Mouse (Mus musculus) testis, adult 2 months (tissue): Measurements from ENCODE around the gene Pigl. TPM values are rescaled to one million over a fixed set of nuclear protein-coding genes. Genes with fewer than 3 reads are reported as not detected.

Experiments
- H3K27ac ChIP-seq: fragments of 200-500 bp; 2 replicates; pipeline ENCODE4 v1.5.1; 2012; ENCODE audit warnings: low read depth, low read length; ENCODE audit not compliant: control insufficient read depth, insufficient read depth
- H3K27me3 ChIP-seq: fragments of 200-500 bp; 2 replicates; pipeline ENCODE4 v1.6.1; 2012; ENCODE audit warnings: mild to moderate bottlenecking, low read length, moderate library complexity; ENCODE audit not compliant: control insufficient read depth, insufficient read depth
- H3K36me3 ChIP-seq: fragments of 200-500 bp; 2 replicates; pipeline ENCODE4 v1.6.1; 2012; ENCODE audit warnings: mild to moderate bottlenecking, low read length; ENCODE audit not compliant: control insufficient read depth, insufficient read depth
- H3K4me1 ChIP-seq: fragments of 200-500 bp; 2 replicates; pipeline ENCODE4 v1.6.1; 2012; ENCODE audit warnings: low read length; ENCODE audit not compliant: control insufficient read depth, insufficient read depth
- H3K4me3 ChIP-seq: fragments of 200-500 bp; 2 replicates; pipeline ENCODE4 v1.5.1; 2012; ENCODE audit warnings: low read depth, mild to moderate bottlenecking, low read length, moderate library complexity, mixed read lengths; ENCODE audit not compliant: control insufficient read depth
- CTCF ChIP-seq: fragments of 200-500 bp; IDR thresholded peaks from 2 replicates; pipeline ENCODE4 v1.5.1; 2012; ENCODE audit warnings: low read depth, mild to moderate bottlenecking, inconsistent platforms, low read length, moderate library complexity; ENCODE audit not compliant: control insufficient read depth, insufficient read depth, insufficient replicate concordance
- POLR2A ChIP-seq: fragments of 200-500 bp; IDR thresholded peaks from 2 replicates; pipeline ENCODE4 v1.6.1; 2012; ENCODE audit warnings: low read depth, mild to moderate bottlenecking, inconsistent platforms, low read length, moderate library complexity; ENCODE audit not compliant: control insufficient read depth
- polyA plus RNA-seq: library from polyadenylated mRNA; depleted of rRNA; stranded (reverse); fragments of >200 nt; gene quantifications from 2 replicates; pipeline ENCODE4 v1.2.3, GENCODE M21; 2012; rRNA removed

Pigl gene
- polyA plus RNA-seq, 1 experiment = 5.8 TPM

DNA sequence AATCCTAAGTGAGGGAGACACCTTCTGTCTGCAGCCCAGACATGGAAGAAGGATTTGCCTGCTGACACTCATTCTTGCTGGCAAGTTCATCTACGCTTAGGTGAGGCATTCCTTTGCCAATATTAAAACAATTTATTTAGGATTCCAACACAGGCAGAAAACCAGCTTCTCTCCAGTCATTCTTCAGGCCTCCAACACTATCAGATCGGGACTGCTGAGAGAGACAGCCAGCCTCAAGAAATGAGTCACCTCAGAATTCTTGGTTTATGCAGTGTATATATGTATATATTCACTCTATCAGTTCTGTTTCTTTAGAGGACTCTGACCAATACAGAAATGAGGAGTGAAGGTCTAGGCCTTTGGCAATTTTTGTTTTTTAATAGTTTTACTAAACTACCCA lies 105.3 kb downstream of the Pigl start:
- H3K36me3 ChIP-seq = no peaks in the 10 kb centered on the region
- no peak for TF ChIP-seq CTCF
- TF ChIP-seq POLR2A = no peak
- H3K27me3 ChIP-seq = no peaks in the 10 kb centered on the region
- no peak overlapping the region for H3K27ac ChIP-seq
- H3K4me3 ChIP-seq = no peak overlapping the region
- H3K4me1 ChIP-seq = peaks cover 10% of the 10 kb centered on the region

Other genes starting within 250 kb of the Pigl start
- gene Adora2b, start 209.5 kb upstream of the Pigl start, polyA plus RNA-seq = 2.9 TPM in 2 replicates
- 87.2 and 93.8 TPM in 2 replicates for gene Zswim7, start 177.1 kb upstream of the Pigl start, polyA plus RNA-seq
- gene Ttc19, start 177.0 kb upstream of the Pigl start, polyA plus RNA-seq = 3.7 and 4.2 TPM in 2 replicates
- 73.7 and 76.2 TPM in 2 replicates for gene Ncor1, start 81 bp downstream of the Pigl start, polyA plus RNA-seq
- 874 and 878 TPM in 2 replicates for gene Cenpv, start 80.8 kb downstream of the Pigl start, polyA plus RNA-seq
- gene Ubb, start 92.7 kb downstream of the Pigl start, polyA plus RNA-seq = 5,144 and 5,757 TPM in 2 replicates
- gene Trpv2, start 116.0 kb downstream of the Pigl start, polyA plus RNA-seq = 0.67 and 0.97 TPM in 2 replicates
- 6.8 and 8.0 TPM in 2 replicates for gene Lrrc75a, start 190.1 kb downstream of the Pigl start, polyA plus RNA-seq
- gene Mmgt2, start 190.2 kb downstream of the Pigl start, polyA plus RNA-seq = 5.2 and 8.6 TPM in 2 replicates